Mouse (Mus musculus) fibroblast of lung, adult 2 months (primary cell): ENCODE data around the gene Itprid2.
"Not testable (repeated sequence)": the region's sequence is repeated elsewhere in the genome, so short reads cannot be mapped to it uniquely, and the experiment has no call there.

Experiments used
- DNase-seq: peaks from one replicate; pipeline ENCODE4 v3.0.0-alpha.2; 2011; ENCODE audit warnings: low read depth

The Itprid2 gene

GRCm38 (mm10) chr2:79634528-79635400 is at the start of gene Itprid2:
TSS of gene Itprid2 (plus strand) at chr2:79635352.
- DNase-seq, result peak; percentile 88

GRCm38 (mm10) chr2:79596177-79596576 is 39.0 kb upstream of the Itprid2 start:
- no peak for DNase-seq

- DNase-seq, result peak; percentile 43
Measured at GRCm38 (mm10) chr2:79597090-79597489, 38.1 kb upstream of the Itprid2 start.

- not testable (repeated sequence) for DNase-seq
Measured at GRCm38 (mm10) chr2:79601109-79601508, 34.0 kb upstream of the Itprid2 start.

- DNase-seq, result no peak
Measured at GRCm38 (mm10) chr2:79601691-79602116, 33.4 kb upstream of the Itprid2 start.

- no peak for DNase-seq
Measured at GRCm38 (mm10) chr2:79602306-79602705, 32.8 kb upstream of the Itprid2 start.

GRCm38 (mm10) chr2:79603363-79603762 is 31.8 kb upstream of the Itprid2 start:
- DNase-seq, result no peak

- no peak for DNase-seq
Measured at GRCm38 (mm10) chr2:79606033-79606432, 29.1 kb upstream of the Itprid2 start.

GRCm38 (mm10) chr2:79607181-79607580 is 28.0 kb upstream of the Itprid2 start:
- DNase-seq, result no peak

- no peak for DNase-seq
Measured at GRCm38 (mm10) chr2:79608301-79609074, 26.7 kb upstream of the Itprid2 start.

- DNase-seq, result no peak
Measured at GRCm38 (mm10) chr2:79610894-79611293, 24.3 kb upstream of the Itprid2 start.

- no peak for DNase-seq
Measured at GRCm38 (mm10) chr2:79618145-79618544, 17.0 kb upstream of the Itprid2 start.

- no peak for DNase-seq
Measured at GRCm38 (mm10) chr2:79618614-79619568, 16.3 kb upstream of the Itprid2 start.

- no peak for DNase-seq
Measured at GRCm38 (mm10) chr2:79623256-79623655, 11.9 kb upstream of the Itprid2 start.

- DNase-seq, result no peak
Measured at GRCm38 (mm10) chr2:79627624-79628023, 7.5 kb upstream of the Itprid2 start.

GRCm38 (mm10) chr2:79630231-79630630 is 4.9 kb upstream of the Itprid2 start:
- DNase-seq, result no peak

- DNase-seq, result no peak
Measured at GRCm38 (mm10) chr2:79635426-79636291, 507 bp downstream of the Itprid2 start.

- no peak for DNase-seq
Measured at GRCm38 (mm10) chr2:79638924-79639323, 3.8 kb downstream of the Itprid2 start.

GRCm38 (mm10) chr2:79646237-79646688 is 11.1 kb downstream of the Itprid2 start:
- DNase-seq, result no peak

GRCm38 (mm10) chr2:79647094-79647493 is 11.9 kb downstream of the Itprid2 start:
- DNase-seq, result no peak

- DNase-seq, result no peak
Measured at GRCm38 (mm10) chr2:79647728-79648127, 12.6 kb downstream of the Itprid2 start.
